Mouse (Mus musculus): ENCODE measurements around the gene Pik3r2.

The Pik3r2 gene

DNA sequence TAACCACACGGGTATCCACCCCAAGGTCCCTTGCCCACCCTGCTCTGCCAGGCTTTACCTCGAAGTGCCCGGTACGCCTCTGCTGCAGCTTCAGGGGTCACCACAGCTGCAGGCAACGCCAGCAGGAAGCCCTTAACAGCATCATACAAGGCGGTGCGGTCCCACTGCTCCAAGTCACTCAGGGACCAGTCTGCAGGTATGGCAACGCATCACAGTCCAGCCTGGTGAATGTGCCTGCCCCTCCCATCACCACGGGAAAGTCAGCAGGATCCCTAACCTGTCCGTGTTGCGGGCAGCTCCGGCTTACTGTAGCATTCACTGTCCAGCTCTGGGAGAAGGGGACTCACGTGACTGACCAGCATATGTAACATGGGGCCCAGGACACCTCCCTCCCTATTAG, 4.4 kb downstream of the Pik3r2 start:
- Histone ChIP-seq H3K27me3 (ENCODE audit: control insufficient read depth, insufficient read depth, low read length, poor library complexity, severe bottlenecking) (no peaks in the 10 kb centered on the region), H3K36me3 (ENCODE audit: control insufficient read depth, insufficient read depth, low read length, poor library complexity, severe bottlenecking) (no peaks in the 10 kb centered on the region; the same call in 1 of the 2 replicates)
- no peak for DNase-seq (ENCODE audit: low read depth, low spot score)

DNA sequence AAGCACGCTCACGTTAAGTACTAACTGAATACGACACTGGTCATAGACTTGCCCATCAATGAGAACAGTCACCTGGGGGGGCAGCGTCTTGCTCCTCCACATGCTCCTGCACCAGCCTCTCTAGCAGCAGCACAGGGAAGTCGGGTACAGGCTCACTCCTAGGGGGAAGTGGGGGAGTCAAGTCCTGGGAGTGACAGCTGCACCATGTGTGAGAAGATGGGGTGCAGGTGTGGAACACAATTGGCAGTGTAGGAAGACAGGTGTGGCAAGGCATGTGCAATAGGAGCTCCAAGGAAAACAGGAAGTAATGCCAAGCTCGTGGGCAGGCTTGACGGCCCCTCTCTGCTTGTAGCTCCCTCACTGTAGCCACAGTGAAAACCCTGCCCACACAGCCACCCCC, 5.3 kb downstream of the Pik3r2 start:
- H3K27me3 ChIP-seq (ENCODE audit: control insufficient read depth, insufficient read depth, low read length, poor library complexity, severe bottlenecking) = no peaks in the 10 kb centered on the region
- no peak for DNase-seq (ENCODE audit: low read depth, low spot score)
- H3K36me3 ChIP-seq (ENCODE audit: control insufficient read depth, insufficient read depth, low read length, poor library complexity, severe bottlenecking) = no peaks in the 10 kb centered on the region; the same call in 1 of the 2 replicates

DNA sequence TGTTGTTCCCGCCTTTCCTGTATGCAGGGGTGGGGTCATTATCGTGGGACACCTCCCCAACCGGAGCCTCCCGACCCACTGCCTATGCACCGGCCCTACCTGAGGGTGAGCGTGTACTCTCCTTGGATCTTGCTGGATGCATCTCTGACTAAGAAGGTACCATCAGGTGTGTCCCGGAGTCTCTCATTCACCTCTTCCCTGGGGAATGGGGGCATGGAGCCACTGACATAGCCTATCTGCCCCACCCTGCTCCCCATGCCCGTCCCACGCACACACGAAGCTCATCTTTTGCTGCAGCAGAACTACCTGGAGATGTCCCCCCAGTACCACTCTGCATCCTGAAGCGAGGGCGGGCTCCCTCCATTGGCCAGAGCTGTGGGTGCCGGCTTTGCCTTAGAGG, 5.8 kb downstream of the Pik3r2 start:
- DNase-seq (ENCODE audit: low read depth, low spot score) = no peak
- H3K27me3 ChIP-seq (ENCODE audit: control insufficient read depth, insufficient read depth, low read length, poor library complexity, severe bottlenecking) = no peaks in the 10 kb centered on the region
- no peaks in the 10 kb centered on the region; the same call in 1 of the 2 replicates for H3K36me3 ChIP-seq (ENCODE audit: control insufficient read depth, insufficient read depth, low read length, poor library complexity, severe bottlenecking)

DNA sequence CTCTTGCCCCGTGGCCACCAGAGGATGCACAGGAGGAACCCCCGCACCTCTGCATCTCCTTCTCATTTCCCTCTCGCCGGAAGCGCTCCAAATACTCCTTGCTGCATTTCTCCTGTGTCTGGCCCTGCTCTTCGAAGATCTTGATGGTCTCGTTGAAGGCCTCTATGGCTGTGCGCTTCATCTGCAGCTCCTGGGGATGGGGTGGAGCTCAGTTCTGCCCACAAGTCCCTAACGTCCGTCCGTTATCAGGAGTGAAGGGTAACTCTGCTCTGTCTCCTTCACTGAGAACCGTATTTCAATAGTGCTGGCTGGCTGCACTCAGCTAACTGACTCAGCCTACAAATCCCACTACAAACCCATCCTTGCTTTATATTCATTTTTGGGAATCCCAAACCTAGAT, 6.7 kb downstream of the Pik3r2 start:
- peaks cover under 1% of the 10 kb centered on the region; the same call in 1 of the 2 replicates for H3K36me3 ChIP-seq (ENCODE audit: control insufficient read depth, insufficient read depth, low read length, poor library complexity, severe bottlenecking)
- no peaks in the 10 kb centered on the region for H3K27me3 ChIP-seq (ENCODE audit: control insufficient read depth, insufficient read depth, low read length, poor library complexity, severe bottlenecking)
- DNase-seq (ENCODE audit: low read depth, low spot score) = no peak

DNA sequence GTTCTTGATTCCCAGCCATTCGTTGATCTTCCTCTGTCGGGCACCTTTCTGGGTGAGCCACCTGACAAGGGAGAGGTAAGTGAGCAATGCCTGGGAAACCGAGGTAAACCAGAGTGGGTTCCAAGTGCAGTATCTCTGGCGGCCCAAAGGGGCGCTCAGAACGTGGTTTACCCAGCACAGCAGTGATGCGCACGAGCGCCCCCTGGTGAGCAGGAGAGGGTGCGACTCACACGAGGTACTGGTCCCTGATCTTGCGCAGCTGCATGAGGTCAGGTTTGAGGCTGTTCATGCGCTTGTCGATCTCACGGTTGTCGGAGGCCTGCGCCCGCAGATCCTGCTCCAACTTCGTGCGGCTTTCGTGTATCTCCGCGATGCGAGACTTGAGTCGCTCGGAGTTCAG, 7.2 kb downstream of the Pik3r2 start:
- H3K36me3 ChIP-seq (ENCODE audit: control insufficient read depth, insufficient read depth, low read length, poor library complexity, severe bottlenecking) = peaks cover 2% of the 10 kb centered on the region
- peak; percentile 98 for DNase-seq (ENCODE audit: low read depth, low spot score)

DNA sequence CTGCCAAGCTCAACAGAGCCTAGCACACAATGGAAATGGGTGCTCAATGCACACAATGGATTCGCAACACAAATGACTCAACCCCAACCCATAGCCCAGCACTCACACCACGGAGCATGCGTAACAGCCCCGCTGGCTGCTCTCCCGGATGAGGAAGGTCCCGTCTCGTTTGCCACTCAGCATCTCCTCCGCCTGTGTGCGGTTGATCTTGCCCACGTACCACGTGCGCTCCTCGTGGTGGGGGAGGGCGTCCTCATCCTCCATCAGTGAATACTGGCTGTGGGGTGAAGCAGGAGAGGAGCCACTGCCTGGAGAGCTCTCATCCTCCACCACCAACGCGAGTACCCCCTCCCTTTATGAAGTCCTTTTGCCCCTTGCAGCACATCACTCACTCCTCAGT, 7.6 kb downstream of the Pik3r2 start:
- peaks cover 5% of the 10 kb centered on the region for H3K36me3 ChIP-seq (ENCODE audit: control insufficient read depth, insufficient read depth, low read length, poor library complexity, severe bottlenecking)
- peak; percentile 50 for DNase-seq (ENCODE audit: low read depth, low spot score)

More for the DNA sequence above, 7.2 kb downstream of the Pik3r2 start:
- H3K27me3 ChIP-seq (ENCODE audit: control insufficient read depth, insufficient read depth, low read length, poor library complexity, severe bottlenecking) = no peaks in the 10 kb centered on the region

DNA sequence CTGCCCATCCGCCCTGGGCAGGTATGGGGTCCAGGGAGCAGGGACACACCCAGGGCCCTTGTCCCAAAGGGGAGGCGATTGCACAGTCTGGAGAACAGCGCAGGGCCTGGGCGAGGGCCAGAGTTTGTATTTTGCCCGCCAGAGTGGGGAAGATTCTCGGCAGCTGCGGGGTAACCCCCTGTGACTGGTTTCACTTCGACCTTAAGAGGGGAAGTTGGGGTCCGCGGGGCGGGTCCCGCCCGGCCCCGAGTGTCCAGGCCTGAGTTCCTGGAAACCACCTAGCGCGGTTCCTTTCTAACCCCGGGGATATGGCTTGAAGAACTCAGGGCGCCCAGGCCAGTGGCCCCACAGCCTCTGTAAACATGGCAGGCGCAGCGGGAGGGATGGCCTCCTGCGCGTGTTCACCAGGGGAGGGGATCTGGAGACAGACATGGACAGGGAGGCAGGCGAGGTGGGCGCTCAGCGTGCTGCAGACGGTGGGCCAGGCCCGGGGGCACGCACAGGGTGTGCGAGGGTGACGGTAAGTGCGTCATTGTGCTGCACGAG, 8.2 kb downstream of the Pik3r2 start:
- DNase-seq (ENCODE audit: low read depth, low spot score) = peak; percentile 86
- Histone ChIP-seq H3K36me3 (ENCODE audit: control insufficient read depth, insufficient read depth, low read length, poor library complexity, severe bottlenecking) (peaks cover 9% of the 10 kb centered on the region), H3K27me3 (ENCODE audit: control insufficient read depth, insufficient read depth, low read length, poor library complexity, severe bottlenecking) (no peaks in the 10 kb centered on the region)

More for the DNA sequence above, 7.6 kb downstream of the Pik3r2 start:
- no peaks in the 10 kb centered on the region for H3K27me3 ChIP-seq (ENCODE audit: control insufficient read depth, insufficient read depth, low read length, poor library complexity, severe bottlenecking)

DNA sequence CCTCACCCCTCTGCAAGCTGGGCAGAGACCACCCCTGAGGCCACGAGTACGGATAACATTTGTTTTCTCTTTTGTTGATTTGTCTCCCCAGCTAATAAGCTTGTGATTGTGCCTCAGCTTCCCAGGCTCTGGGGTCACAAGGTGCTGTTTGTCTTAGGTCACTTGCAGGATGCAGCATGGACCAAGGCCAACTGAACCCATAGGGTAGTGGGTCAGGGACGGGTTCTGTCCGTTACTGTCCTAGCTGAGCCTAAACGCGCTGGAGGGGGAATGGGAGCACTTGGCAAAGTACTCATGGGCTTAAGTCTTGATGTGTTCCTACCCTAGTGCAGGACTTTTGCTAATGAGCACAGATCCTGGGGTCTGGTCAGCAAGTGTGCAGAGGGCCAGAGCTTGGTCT, 9.0 kb downstream of the Pik3r2 start:
- H3K36me3 ChIP-seq (ENCODE audit: control insufficient read depth, insufficient read depth, low read length, poor library complexity, severe bottlenecking) = peaks cover 13% of the 10 kb centered on the region

DNA sequence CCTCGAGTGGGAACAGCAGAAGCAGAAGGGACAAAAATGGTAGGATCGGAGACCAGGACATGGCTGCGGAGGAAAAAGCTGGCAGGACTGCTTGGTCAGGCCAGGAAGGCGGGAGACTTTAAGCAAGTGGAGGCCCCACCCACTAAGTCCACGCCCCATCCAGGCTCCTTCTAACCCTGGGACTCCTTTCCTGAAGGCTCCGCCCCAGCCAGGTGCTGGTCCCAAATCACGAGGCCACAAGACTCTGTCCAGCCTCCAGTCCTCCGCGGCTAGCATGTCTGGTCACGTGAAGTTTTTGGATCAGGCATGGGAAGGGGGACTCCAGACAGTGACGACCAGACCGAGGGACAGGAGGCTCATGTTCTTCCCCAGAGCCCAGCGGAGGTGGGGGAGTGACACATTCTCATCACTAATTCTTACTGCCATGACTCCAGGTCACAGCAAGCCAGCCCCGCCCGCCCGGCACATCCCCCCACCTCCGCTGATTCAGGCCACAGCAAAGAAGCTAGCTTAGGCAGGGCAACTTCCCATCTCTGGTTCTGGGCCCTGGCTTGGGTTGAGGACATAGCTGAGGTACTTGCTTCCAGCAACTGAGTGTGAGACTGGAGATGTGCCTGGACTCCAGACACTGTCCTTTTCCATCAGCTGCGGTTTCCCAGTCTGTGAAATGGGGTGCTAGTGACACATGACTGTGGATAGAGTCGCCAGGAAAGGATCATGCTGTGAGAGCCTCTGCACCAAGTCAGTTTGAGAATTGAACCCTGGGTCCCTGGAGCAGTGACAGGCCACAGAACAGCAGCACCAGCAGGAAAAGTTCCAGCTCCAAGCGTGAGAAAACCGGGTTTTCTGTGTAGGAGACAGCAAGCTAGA, 9.7 kb downstream of the Pik3r2 start:
- Histone ChIP-seq H3K36me3 (ENCODE audit: control insufficient read depth, insufficient read depth, low read length, poor library complexity, severe bottlenecking) (peaks cover 14% of the 10 kb centered on the region), H3K27me3 (ENCODE audit: control insufficient read depth, insufficient read depth, low read length, poor library complexity, severe bottlenecking) (no peaks in the 10 kb centered on the region)
- DNase-seq (ENCODE audit: low read depth, low spot score) = peak; percentile 67

More for the DNA sequence above, 9.0 kb downstream of the Pik3r2 start:
- no peak for DNase-seq (ENCODE audit: low read depth, low spot score)
- H3K27me3 ChIP-seq (ENCODE audit: control insufficient read depth, insufficient read depth, low read length, poor library complexity, severe bottlenecking) = no peaks in the 10 kb centered on the region

DNA sequence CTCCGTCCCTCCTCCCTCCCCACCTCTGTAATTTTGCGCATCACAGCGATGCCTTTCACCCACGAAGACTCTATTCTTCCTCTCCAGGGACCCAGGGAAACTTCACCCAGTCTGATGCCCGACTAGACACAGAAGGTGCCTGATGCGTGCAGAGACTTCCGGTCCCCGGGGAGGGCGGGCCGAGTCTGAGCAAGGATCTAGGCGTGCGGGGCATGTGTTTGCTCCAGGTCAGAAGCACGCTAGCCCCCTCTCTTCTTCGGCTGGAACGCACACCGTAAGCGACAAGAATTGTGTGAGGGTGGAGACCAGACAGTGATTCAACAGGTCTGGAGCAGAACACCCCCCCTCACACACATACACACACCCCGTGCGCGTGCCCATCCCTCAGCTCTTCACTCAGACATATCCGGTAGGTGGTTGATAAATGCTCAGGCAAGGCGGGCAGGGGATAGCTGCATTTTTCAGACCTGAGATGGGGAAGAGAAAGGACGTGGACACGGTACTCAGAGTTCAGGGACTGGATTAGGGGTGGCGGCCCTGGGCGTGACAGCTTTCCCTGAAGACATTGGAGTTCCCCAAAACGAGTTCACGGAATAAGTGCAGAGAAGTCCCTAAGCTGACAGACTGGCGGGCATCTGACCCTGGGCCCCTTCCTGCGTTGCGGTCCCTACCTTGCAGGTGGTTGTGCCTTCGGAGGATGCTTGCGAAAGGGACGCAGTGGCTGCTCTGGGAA, 10.5 kb downstream of the Pik3r2 start:
- Histone ChIP-seq H3K36me3 (ENCODE audit: control insufficient read depth, insufficient read depth, low read length, poor library complexity, severe bottlenecking) (peaks cover 14% of the 10 kb centered on the region), H3K27me3 (ENCODE audit: control insufficient read depth, insufficient read depth, low read length, poor library complexity, severe bottlenecking) (no peaks in the 10 kb centered on the region)
- DNase-seq (ENCODE audit: low read depth, low spot score) = peak; percentile 93

DNA sequence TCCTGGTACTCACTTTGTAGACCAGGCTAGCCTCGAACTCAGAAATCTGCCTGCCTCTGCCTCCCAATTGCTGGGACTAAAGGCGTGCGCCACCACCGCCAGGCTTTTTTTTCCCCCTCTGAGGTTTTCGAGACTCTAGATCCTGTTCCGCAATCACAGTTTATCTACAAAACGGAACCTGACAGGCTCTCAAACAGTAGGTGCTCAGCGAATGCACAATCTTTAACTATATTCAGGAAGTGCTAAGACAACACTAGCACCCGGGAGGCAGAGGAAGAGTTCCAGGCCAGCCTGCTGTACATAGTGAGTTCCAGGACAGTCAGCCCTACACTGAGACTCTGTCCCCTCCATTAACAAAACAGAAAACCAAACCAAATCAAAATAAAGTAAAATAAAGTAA, 11.2 kb downstream of the Pik3r2 start:
- peak; percentile 68 for DNase-seq (ENCODE audit: low read depth, low spot score)
- peaks cover 14% of the 10 kb centered on the region for H3K36me3 ChIP-seq (ENCODE audit: control insufficient read depth, insufficient read depth, low read length, poor library complexity, severe bottlenecking)

DNA sequence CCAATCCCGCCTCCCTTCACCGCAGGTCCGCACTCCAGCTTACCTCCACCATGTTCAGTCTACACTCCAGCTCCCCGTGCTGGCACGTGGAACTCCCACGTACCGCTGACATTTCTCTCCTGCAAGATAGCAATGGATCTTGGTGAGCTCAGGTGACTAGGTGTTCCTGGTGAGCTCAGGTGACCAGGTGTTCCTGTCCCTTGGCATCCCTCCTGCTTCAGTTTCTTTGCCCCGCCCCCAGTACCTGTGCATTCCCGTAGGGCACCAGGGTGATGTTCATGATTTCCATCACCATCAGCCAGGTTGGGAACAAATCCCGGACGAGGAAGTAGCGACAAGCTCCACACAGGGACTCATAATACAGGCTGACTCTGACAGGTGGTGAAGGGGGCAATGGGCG, 11.8 kb downstream of the Pik3r2 start:
- peaks cover 14% of the 10 kb centered on the region for H3K36me3 ChIP-seq (ENCODE audit: control insufficient read depth, insufficient read depth, low read length, poor library complexity, severe bottlenecking)
- DNase-seq (ENCODE audit: low read depth, low spot score) = no peak
- H3K27me3 ChIP-seq (ENCODE audit: control insufficient read depth, insufficient read depth, low read length, poor library complexity, severe bottlenecking) = no peaks in the 10 kb centered on the region

More for the DNA sequence above, 11.2 kb downstream of the Pik3r2 start:
- no peaks in the 10 kb centered on the region for H3K27me3 ChIP-seq (ENCODE audit: control insufficient read depth, insufficient read depth, low read length, poor library complexity, severe bottlenecking)

DNA sequence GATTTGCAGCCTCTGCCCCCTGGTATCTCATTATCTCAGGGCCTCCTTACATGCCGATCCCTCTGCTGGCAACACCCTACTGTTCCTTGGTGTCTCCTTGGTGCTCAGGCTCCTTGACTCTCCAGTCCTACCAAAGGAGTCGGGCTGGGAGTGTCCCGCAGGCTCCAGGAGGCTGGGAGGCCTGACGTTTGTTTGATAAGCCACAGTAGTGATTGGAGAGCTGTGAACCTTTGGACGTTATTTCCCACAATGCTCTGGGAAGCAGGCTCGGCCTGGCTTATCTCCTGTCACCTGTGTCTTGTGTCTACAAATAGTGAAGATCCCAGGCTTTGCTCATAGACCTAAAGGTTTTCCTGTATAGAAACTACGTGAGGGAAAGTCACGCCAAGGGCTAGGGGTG, 12.5 kb downstream of the Pik3r2 start:
- DNase-seq (ENCODE audit: low read depth, low spot score) = no peak
- H3K36me3 ChIP-seq (ENCODE audit: control insufficient read depth, insufficient read depth, low read length, poor library complexity, severe bottlenecking) = peaks cover 14% of the 10 kb centered on the region

DNA sequence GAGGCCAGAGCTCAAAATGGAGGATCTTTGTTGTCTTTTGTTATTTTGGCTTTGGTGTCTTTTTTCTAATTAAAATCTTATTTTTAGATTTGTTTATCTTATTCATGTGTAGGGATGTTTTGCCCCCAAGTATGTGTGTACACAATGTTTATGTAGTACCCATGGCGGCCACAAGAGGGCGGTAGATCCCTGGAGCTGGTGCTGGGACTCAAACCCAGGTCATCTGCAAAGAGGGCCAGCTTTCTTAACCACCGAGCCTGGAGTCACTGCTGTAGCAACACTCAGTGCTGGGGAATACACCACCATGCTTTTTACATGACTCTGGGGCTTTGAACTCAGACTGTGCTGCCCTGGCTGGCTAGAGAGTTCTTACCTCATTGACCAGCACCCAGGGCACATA, 13.2 kb downstream of the Pik3r2 start:
- peak; percentile 82 for DNase-seq (ENCODE audit: low read depth, low spot score)
- peaks cover 14% of the 10 kb centered on the region for H3K36me3 ChIP-seq (ENCODE audit: control insufficient read depth, insufficient read depth, low read length, poor library complexity, severe bottlenecking)

More for the DNA sequence above, 12.5 kb downstream of the Pik3r2 start:
- no peaks in the 10 kb centered on the region for H3K27me3 ChIP-seq (ENCODE audit: control insufficient read depth, insufficient read depth, low read length, poor library complexity, severe bottlenecking)

DNA sequence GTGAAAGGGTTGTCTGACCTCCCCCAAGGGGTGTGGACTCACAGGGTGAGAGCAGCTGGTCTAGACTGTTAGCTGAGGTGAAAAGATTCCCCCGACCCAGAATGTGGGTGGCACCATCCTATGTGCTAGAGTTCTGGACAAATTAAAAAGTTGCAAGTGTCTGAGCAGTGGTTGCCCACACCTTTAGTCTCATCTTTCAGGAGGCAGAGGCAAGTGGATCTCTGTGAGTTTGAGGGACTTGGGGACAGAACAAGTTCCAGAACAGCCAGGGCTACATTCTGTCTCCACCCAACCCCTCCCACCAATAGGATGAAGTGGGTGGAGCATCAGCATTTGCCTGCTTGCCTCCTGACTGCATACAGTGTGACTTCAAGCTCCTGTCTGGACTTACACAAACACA, 14.4 kb downstream of the Pik3r2 start:
- Histone ChIP-seq H3K36me3 (ENCODE audit: control insufficient read depth, insufficient read depth, low read length, poor library complexity, severe bottlenecking) (peaks cover 14% of the 10 kb centered on the region), H3K27me3 (ENCODE audit: control insufficient read depth, insufficient read depth, low read length, poor library complexity, severe bottlenecking) (no peaks in the 10 kb centered on the region)
- DNase-seq (ENCODE audit: low read depth, low spot score) = no peak

More for the DNA sequence above, 13.2 kb downstream of the Pik3r2 start:
- no peaks in the 10 kb centered on the region for H3K27me3 ChIP-seq (ENCODE audit: control insufficient read depth, insufficient read depth, low read length, poor library complexity, severe bottlenecking)
